Mouse (Mus musculus) liver, adult 2 months (tissue): ENCODE data around the gene Wipf2. TPM values are rescaled to one million over a fixed set of nuclear protein-coding genes. Genes with fewer than 3 reads are reported as not detected.

Experiments used
- DNase-seq: peaks from one replicate; pipeline ENCODE4 v3.0.0-alpha.2; 2011; ENCODE audit warnings: low read depth, low spot score; ENCODE audit errors: extremely low read depth
- H3K27ac ChIP-seq: fragments of 200-500 bp; replicated peaks from 2 replicates; pipeline ENCODE4 v1.5.1; 2012; ENCODE audit warnings: low read depth, mild to moderate bottlenecking, control low read depth, inconsistent platforms, low read length; ENCODE audit not compliant: insufficient read depth
- H3K27me3 ChIP-seq: fragments of 200-500 bp; 2 replicates; pipeline ENCODE4 v1.6.1; 2012; ENCODE audit warnings: mild to moderate bottlenecking, moderate library complexity, low read length, inconsistent platforms; ENCODE audit not compliant: control insufficient read depth, insufficient read depth
- H3K36me3 ChIP-seq: fragments of 200-500 bp; 2 replicates; pipeline ENCODE4 v1.6.1; 2012; ENCODE audit warnings: low read length, inconsistent platforms; ENCODE audit not compliant: control insufficient read depth, insufficient read depth
- H3K4me1 ChIP-seq: fragments of 200-500 bp; 2 replicates; pipeline ENCODE4 v1.6.1; 2011; ENCODE audit warnings: low read length; ENCODE audit not compliant: control insufficient read depth, insufficient read depth
- H3K4me3 ChIP-seq: fragments of 200-500 bp; 2 replicates; pipeline ENCODE4 v1.5.1; 2011; ENCODE audit warnings: low read depth, mild to moderate bottlenecking, control low read depth, low read length, moderate library complexity; ENCODE audit not compliant: insufficient read depth
- H3K79me2 ChIP-seq: fragments of 200-500 bp; 2 replicates; pipeline ENCODE4 v1.6.1; 2012; ENCODE audit warnings: inconsistent platforms, mild to moderate bottlenecking, low read length, moderate library complexity; ENCODE audit not compliant: control insufficient read depth, insufficient read depth
- H3K9ac ChIP-seq: fragments of 200-500 bp; 2 replicates; pipeline ENCODE4 v1.6.1; 2012; ENCODE audit warnings: low read depth, mild to moderate bottlenecking, control low read depth, inconsistent platforms, low read length
- CTCF ChIP-seq: fragments of 200-500 bp; IDR thresholded peaks from 2 replicates; pipeline ENCODE4 v1.5.1; 2011; ENCODE audit warnings: low read depth, low read length, control low read depth
- POLR2A ChIP-seq: fragments of 200-500 bp; IDR thresholded peaks from 2 replicates; pipeline ENCODE4 v1.6.1; 2011; ENCODE audit warnings: low read length, control low read depth; ENCODE audit not compliant: insufficient read depth; ENCODE audit errors: extremely low read depth
- WGBS: fragments of 180-500 bp; shearing (Covaris S2); methylation state at CpG from one replicate; pipeline ENCODE4 v1.1.7; 2018; 5-methylcytosine and 5-hydroxymethylcytosine counted together
- polyA plus RNA-seq: library from polyadenylated mRNA; depleted of rRNA; stranded (reverse); fragments of >200 nt; gene quantifications from 2 replicates; pipeline ENCODE4 v1.2.3, GENCODE M21; 2012
- total RNA-seq: library from RNA; depleted of rRNA; stranded (reverse); fragments of >200 nt; gene quantifications from 2 replicates; pipeline ENCODE4 v1.2.3, GENCODE M21; 2014

The Wipf2 gene
- total and polyA plus RNA-seq, 2 experiments, result 1.5 to 3.1 TPM

DNA sequence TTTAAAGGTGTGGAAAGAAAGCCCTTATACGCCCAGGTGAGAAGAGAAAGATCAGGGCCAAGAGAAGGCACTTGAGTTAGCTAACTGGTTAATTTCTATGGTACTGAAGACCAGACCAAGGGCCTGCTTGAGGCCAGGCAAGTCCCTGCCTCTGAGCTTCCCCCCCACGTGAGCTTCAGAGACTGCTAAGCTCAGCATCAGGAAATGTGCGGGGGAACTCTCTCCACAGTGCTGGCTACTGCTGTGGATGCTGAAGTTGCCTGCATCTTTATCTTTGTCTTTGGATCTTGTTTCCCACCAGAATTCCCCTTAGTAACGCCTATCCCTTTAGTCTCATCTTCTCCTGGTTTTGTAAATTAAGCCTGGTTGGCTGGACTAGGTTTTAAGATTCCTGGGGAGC, 8.0 kb downstream of the Wipf2 start:
- H3K9ac ChIP-seq, result no peak overlapping the region
- no peaks in the 10 kb centered on the region for H3K4me1 ChIP-seq
- H3K27me3 ChIP-seq, result no peaks in the 10 kb centered on the region
- peaks cover 4% of the 10 kb centered on the region; the same call in 1 of the 2 replicates for H3K36me3 ChIP-seq
- TF ChIP-seq CTCF, result no peak
- no peak for TF ChIP-seq POLR2A
- DNase-seq, result no peak
- H3K27ac ChIP-seq, result no peak overlapping the region
- peaks cover 27% of the 10 kb centered on the region; the same call in 1 of the 2 replicates for H3K79me2 ChIP-seq
- no peak overlapping the region for H3K4me3 ChIP-seq
- whole genome bisulfite sequencing, result 85% methylated on average over 4 of the region's 4 CpGs

DNA sequence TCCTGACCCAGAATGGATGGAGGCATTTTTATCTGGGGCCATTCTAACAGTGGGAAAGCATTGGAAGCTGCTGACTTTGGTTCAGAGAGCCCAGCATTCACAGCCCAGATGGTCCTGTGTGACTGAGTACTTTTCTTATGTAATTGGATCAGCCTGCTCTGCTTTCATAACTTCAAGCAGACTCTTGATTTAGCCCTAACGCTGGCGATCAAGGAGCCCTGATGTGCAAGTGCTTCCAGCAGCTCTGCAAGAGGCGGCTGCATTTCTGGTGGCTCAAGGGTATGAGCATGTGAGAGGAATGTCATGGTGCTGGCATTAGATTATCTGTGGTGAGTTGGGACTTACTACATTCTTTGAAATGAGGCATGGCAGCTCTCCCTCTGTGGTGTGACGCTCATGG, 8.6 kb downstream of the Wipf2 start:
- Histone ChIP-seq H3K9ac (no peak overlapping the region), H3K27ac (no peak overlapping the region), H3K79me2 (peaks cover 30% of the 10 kb centered on the region; the same call in 1 of the 2 replicates), H3K4me3 (no peak overlapping the region), H3K27me3 (no peaks in the 10 kb centered on the region), H3K4me1 (no peaks in the 10 kb centered on the region), H3K36me3 (peaks cover 4% of the 10 kb centered on the region; the same call in 1 of the 2 replicates)
- DNase-seq, result no peak
- TF ChIP-seq CTCF (no peak), POLR2A (no peak)
- 91% methylated on average over 4 of the region's 4 CpGs for WGBS

DNA sequence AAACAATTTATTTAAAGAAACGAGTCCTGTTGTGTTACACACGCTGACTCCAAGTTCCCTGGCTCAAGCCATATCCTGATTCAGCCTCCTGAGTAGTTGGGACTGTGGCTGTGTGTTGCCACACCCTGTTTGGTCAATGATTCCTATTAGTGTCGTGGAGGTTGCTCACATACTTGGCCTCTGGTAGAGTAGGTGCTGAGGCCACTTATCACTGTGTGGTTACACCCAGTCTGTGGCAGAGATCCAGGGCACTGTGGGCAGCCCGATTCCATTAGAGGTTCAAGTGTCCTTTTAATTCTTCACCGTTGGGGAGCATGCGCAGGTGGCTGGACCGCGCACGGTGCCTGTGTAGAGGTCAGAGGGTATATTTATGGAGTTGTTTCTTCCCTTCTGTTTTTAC, 10.5 kb downstream of the Wipf2 start:
- Histone ChIP-seq H3K27ac (no peak overlapping the region), H3K9ac (no peak overlapping the region), H3K4me1 (no peaks in the 10 kb centered on the region), H3K36me3 (no peaks in the 10 kb centered on the region; the same call in 1 of the 2 replicates), H3K4me3 (no peak overlapping the region), H3K27me3 (no peaks in the 10 kb centered on the region), H3K79me2 (peaks cover 27% of the 10 kb centered on the region; the same call in 1 of the 2 replicates)
- TF ChIP-seq CTCF (no peak), POLR2A (no peak)
- peak; percentile 50 for DNase-seq
- 61% methylated on average over 9 of the region's 9 CpGs for WGBS

DNA sequence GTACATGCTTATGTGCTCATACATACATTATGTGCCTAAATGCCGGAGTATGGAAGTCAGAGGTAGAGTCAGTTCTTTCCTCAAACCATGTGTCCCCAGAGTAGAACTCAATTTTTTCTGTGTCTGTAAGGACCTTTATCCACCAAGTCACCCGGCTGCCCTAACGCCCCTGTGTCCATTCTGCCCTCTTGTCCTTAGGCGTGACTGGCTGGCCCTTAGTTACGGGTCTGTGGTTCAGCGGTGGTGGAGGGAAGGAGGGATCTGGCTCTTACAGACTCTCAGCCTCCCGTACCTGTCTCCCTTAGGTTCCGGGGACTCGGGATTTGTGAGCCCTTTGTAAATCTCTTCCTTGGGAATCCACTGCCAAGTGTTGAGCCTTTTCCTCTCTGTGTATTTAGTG, 13.6 kb downstream of the Wipf2 start:
- no peak overlapping the region for H3K9ac ChIP-seq
- no peaks in the 10 kb centered on the region for H3K27me3 ChIP-seq
- H3K36me3 ChIP-seq, result no peaks in the 10 kb centered on the region
- peaks cover 24% of the 10 kb centered on the region; the same call in 1 of the 2 replicates for H3K79me2 ChIP-seq
- no peak overlapping the region for H3K27ac ChIP-seq
- no peak for TF ChIP-seq POLR2A
- TF ChIP-seq CTCF, result no peak
- H3K4me1 ChIP-seq, result no peaks in the 10 kb centered on the region
- peak; percentile 35 for DNase-seq
- 70% methylated on average over 9 of the region's 9 CpGs for WGBS
- H3K4me3 ChIP-seq, result no peak overlapping the region

DNA sequence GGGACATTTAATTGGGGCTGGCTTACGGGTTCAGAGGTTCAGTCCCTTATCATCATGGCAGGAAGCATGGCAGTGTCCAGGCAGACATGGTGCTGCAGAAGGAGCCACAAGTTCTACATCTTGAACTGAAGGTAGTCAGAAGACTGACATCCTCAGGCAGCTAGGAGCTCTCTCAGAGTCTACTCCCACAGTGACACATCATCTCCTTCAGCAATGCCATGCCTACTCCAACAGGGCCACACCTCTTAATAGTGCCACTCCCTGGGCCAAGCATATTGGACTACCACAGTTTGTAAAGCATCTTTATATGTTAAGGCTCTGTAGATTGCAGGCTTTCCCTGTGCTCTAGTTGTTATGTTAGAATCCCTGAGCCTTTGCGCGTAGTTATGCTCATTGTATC, 24.3 kb downstream of the Wipf2 start:
- WGBS, result 96% methylated on average over 3 of the region's 3 CpGs
- H3K27ac ChIP-seq, result no peak overlapping the region

DNA sequence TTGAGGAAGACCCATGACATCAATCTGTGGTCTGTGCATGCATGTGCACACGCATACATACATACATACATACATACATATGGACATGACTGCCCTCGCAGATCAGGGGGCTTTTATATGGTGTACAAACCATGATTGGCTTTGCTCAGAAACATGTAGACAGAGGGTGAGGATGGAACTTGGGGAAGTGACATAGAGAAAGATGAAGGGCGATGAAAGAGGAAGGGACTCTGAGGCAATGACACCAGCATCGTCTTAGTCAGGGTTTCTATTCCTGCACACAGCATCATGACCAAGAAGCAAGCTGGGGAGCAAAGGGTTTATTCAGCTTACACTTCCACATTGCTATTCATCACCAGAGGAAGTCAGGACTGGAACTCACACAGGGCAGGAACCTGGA, 25.6 kb downstream of the Wipf2 start:
- no peak overlapping the region for H3K4me3 ChIP-seq
- H3K4me1 ChIP-seq, result no peaks in the 10 kb centered on the region

More for the DNA sequence above, 24.3 kb downstream of the Wipf2 start:
- no peaks in the 10 kb centered on the region for H3K27me3 ChIP-seq
- H3K4me1 ChIP-seq, result no peaks in the 10 kb centered on the region
- DNase-seq, result no peak
- no peaks in the 10 kb centered on the region for H3K79me2 ChIP-seq
- peaks cover 44% of the 10 kb centered on the region for H3K36me3 ChIP-seq
- H3K4me3 ChIP-seq, result no peak overlapping the region
- no peak overlapping the region for H3K9ac ChIP-seq
- TF ChIP-seq CTCF, result no peak
- TF ChIP-seq POLR2A, result no peak

More for the DNA sequence above, 25.6 kb downstream of the Wipf2 start:
- H3K79me2 ChIP-seq, result no peaks in the 10 kb centered on the region
- no peak for TF ChIP-seq CTCF
- TF ChIP-seq POLR2A, result no peak
- H3K27ac ChIP-seq, result no peak overlapping the region
- H3K36me3 ChIP-seq, result peaks cover 47% of the 10 kb centered on the region
- 93% methylated on average over 4 of the region's 4 CpGs for WGBS
- DNase-seq, result no peak
- no peaks in the 10 kb centered on the region for H3K27me3 ChIP-seq
- H3K9ac ChIP-seq, result no peak overlapping the region
